8 mouse cellular contexts compared by ENCODE assay signal in genomic region chr3:96240799-96241197, GRCm38 (mm10). TPM values are rescaled to one million over a fixed set of nuclear protein-coding genes. Genes with fewer than 3 reads are reported as not detected.
DNase-seq lines count a peak whose midpoint lies in the region; ATAC-seq and TF ChIP-seq lines count a peak whose summit lies in the region.

No protein-coding gene starts in this region.

- ATAC-seq in kidney, embryonic 16.5 days (ENCODE audit: low FRiP score, low TSS enrichment): no peak
- no peak for ATAC-seq in embryonic facial prominence, embryonic 13.5 days (ENCODE audit: insufficient number of reproducible peaks, insufficient read depth, low FRiP score, low TSS enrichment, low read depth)
- ATAC-seq in hindbrain, postnatal 0 days: no peak
- no peak for ATAC-seq in midbrain, embryonic 16.5 days

- no peaks in the 10 kb centered on the region for H3K27me3 ChIP-seq in kidney, embryonic 16.5 days (ENCODE audit: insufficient read depth, low read length)
- no peaks in the 10 kb centered on the region for H3K27me3 ChIP-seq in embryonic facial prominence, embryonic 13.5 days
- H3K27me3 ChIP-seq in hindbrain, postnatal 0 days (ENCODE audit: insufficient read depth, low read length): no peaks in the 10 kb centered on the region
- no peaks in the 10 kb centered on the region for H3K27me3 ChIP-seq in midbrain, embryonic 16.5 days (ENCODE audit: control insufficient read depth, insufficient read depth, low read depth, low read length)

- 77% methylated on average over 9 of the region's 9 CpGs for WGBS in kidney, embryonic 16.5 days
- WGBS in embryonic facial prominence, embryonic 13.5 days: 77% methylated on average over 9 of the region's 9 CpGs
- WGBS in hindbrain, postnatal 0 days: 71% methylated on average over 9 of the region's 9 CpGs
- WGBS in midbrain, embryonic 16.5 days: 72% methylated on average over 9 of the region's 9 CpGs

- H3K4me2 ChIP-seq in kidney, embryonic 16.5 days (replicated peaks; ENCODE audit: low read depth, low read length): peak overlapping the region; percentile 24
- peak overlapping the region; percentile 54 for H3K4me2 ChIP-seq in embryonic facial prominence, embryonic 13.5 days
- H3K4me2 ChIP-seq in hindbrain, postnatal 0 days (ENCODE audit: low read depth, low read length): peak overlapping the region; percentile 53
- peak overlapping the region; percentile 56 for H3K4me2 ChIP-seq in midbrain, embryonic 16.5 days (ENCODE audit: low read length)

- no peak overlapping the region for H3K4me3 ChIP-seq in kidney, embryonic 16.5 days (ENCODE audit: low read length)
- H3K4me3 ChIP-seq in embryonic facial prominence, embryonic 13.5 days: peak overlapping the region; percentile 32
- H3K4me3 ChIP-seq in hindbrain, postnatal 0 days (ENCODE audit: low read length): peak overlapping the region; percentile 23
- H3K4me3 ChIP-seq in midbrain, embryonic 16.5 days (ENCODE audit: low read depth, low read length): peak overlapping the region; percentile 34; the same call in 1 of the 2 replicates

- peaks cover 36% of the 10 kb centered on the region for H3K4me1 ChIP-seq in kidney, embryonic 16.5 days (ENCODE audit: insufficient read depth, low read length)
- peaks cover 45% of the 10 kb centered on the region for H3K4me1 ChIP-seq in embryonic facial prominence, embryonic 13.5 days
- H3K4me1 ChIP-seq in hindbrain, postnatal 0 days (ENCODE audit: insufficient read depth, low read length): no peaks in the 10 kb centered on the region
- H3K4me1 ChIP-seq in midbrain, embryonic 16.5 days (ENCODE audit: control insufficient read depth, insufficient read depth, low read length): peaks cover 21% of the 10 kb centered on the region

- no peaks in the 10 kb centered on the region for H3K9me3 ChIP-seq in kidney, embryonic 16.5 days (ENCODE audit: low read length)
- no peaks in the 10 kb centered on the region for H3K9me3 ChIP-seq in embryonic facial prominence, embryonic 13.5 days
- H3K9me3 ChIP-seq in hindbrain, postnatal 0 days (ENCODE audit: low read length): no peaks in the 10 kb centered on the region
- no peaks in the 10 kb centered on the region for H3K9me3 ChIP-seq in midbrain, embryonic 16.5 days (replicated peaks; ENCODE audit: control insufficient read depth, low read length, poor library complexity, severe bottlenecking)

- no peak for TF ChIP-seq CTCF in hindbrain, postnatal 0 days (IDR thresholded peaks at IDR 0.05; ENCODE audit: low read depth)

- no peaks in the 10 kb centered on the region for H3K36me3 ChIP-seq in kidney, embryonic 16.5 days (ENCODE audit: insufficient read depth, low read length)
- H3K36me3 ChIP-seq in embryonic facial prominence, embryonic 13.5 days: no peaks in the 10 kb centered on the region
- no peaks in the 10 kb centered on the region for H3K36me3 ChIP-seq in hindbrain, postnatal 0 days (ENCODE audit: insufficient read depth, low read length)
- no peaks in the 10 kb centered on the region for H3K36me3 ChIP-seq in midbrain, embryonic 16.5 days (ENCODE audit: control insufficient read depth, insufficient read depth, low read length)

- H3K9ac ChIP-seq in kidney, embryonic 16.5 days (replicated peaks; ENCODE audit: low read length): peak overlapping the region; percentile 65; the same call in 1 of the 2 replicates
- peak overlapping the region; percentile 65 for H3K9ac ChIP-seq in embryonic facial prominence, embryonic 13.5 days
- peak overlapping the region; percentile 40; the same call in 1 of the 2 replicates for H3K9ac ChIP-seq in hindbrain, postnatal 0 days (replicated peaks; ENCODE audit: low read length)
- H3K9ac ChIP-seq in midbrain, embryonic 16.5 days (ENCODE audit: low read depth, low read length): peak overlapping the region; percentile 58

- no peak for DNase-seq in kidney, adult 11 months
- DNase-seq in hindbrain, postnatal 0 days (ENCODE audit: low spot score): no peak
- DNase-seq in yolk sac, embryonic 10.5 days (ENCODE audit: low spot score): no peak
- DNase-seq in retina, postnatal 1 day: no peak
- DNase-seq in frontal cortex, postnatal 36 days (ENCODE audit: low spot score in 2 of 2): no peak

- H3K27ac ChIP-seq in kidney, embryonic 16.5 days (ENCODE audit: low read length): peak overlapping the region; percentile 88
- H3K27ac ChIP-seq in embryonic facial prominence, embryonic 13.5 days: peak overlapping the region; percentile 92
- H3K27ac ChIP-seq in hindbrain, postnatal 0 days: peak overlapping the region; percentile 72
- H3K27ac ChIP-seq in midbrain, embryonic 16.5 days (ENCODE audit: low read length): peak overlapping the region; percentile 82

RNA-seq across cellular contexts. Expression of gene Hist2h2aa2, which starts 0.7 kb away (rescaled TPM):
- 46.3 and 49.3 TPM in 2 replicates for polyA plus RNA-seq in kidney, embryonic 16.5 days (2015; fragmentation: Nextera tagmentation; extraction: Ambion mirVana)
- 52.8 and 67.0 TPM in 2 replicates for polyA plus RNA-seq in embryonic facial prominence, embryonic 13.5 days (2015; fragmentation: Nextera tagmentation; extraction: Ambion mirVana)
- total RNA-seq in hindbrain, postnatal 0 days (2014; rRNA removed): 1,755 and 2,054 TPM in 2 replicates
- polyA plus RNA-seq in hindbrain, postnatal 0 days (2015; fragmentation: Nextera tagmentation; extraction: Ambion mirVana): 52.1 and 62.1 TPM in 2 replicates
- polyA plus RNA-seq in midbrain, embryonic 16.5 days (2015; fragmentation: Nextera tagmentation; extraction: Ambion mirVana): 38.1 and 48.4 TPM in 2 replicates

RNA-seq across cellular contexts. Expression of gene Hist2h3c2, which starts 1.9 kb away (rescaled TPM):
- 3.1 and 3.7 TPM in 2 replicates for polyA plus RNA-seq in kidney, embryonic 16.5 days (2015; fragmentation: Nextera tagmentation; extraction: Ambion mirVana)
- 6.4 and 10.0 TPM in 2 replicates for polyA plus RNA-seq in embryonic facial prominence, embryonic 13.5 days (2015; fragmentation: Nextera tagmentation; extraction: Ambion mirVana)
- 441 and 602 TPM in 2 replicates for total RNA-seq in hindbrain, postnatal 0 days (2014; rRNA removed)
- 1.6 and 2.3 TPM in 2 replicates for polyA plus RNA-seq in hindbrain, postnatal 0 days (2015; fragmentation: Nextera tagmentation; extraction: Ambion mirVana)
- 1.3 TPM in 2 replicates for polyA plus RNA-seq in midbrain, embryonic 16.5 days (2015; fragmentation: Nextera tagmentation; extraction: Ambion mirVana)

RNA-seq across cellular contexts. Expression of gene Hist2h2aa1, which starts 4.5 kb away (rescaled TPM):
- 12.9 and 14.2 TPM in 2 replicates for polyA plus RNA-seq in kidney, embryonic 16.5 days (2015; fragmentation: Nextera tagmentation; extraction: Ambion mirVana)
- 14.9 and 20.9 TPM in 2 replicates for polyA plus RNA-seq in embryonic facial prominence, embryonic 13.5 days (2015; fragmentation: Nextera tagmentation; extraction: Ambion mirVana)
- 1,894 and 2,680 TPM in 2 replicates for total RNA-seq in hindbrain, postnatal 0 days (2014; rRNA removed)
- 24.4 and 25.0 TPM in 2 replicates for polyA plus RNA-seq in hindbrain, postnatal 0 days (2015; fragmentation: Nextera tagmentation; extraction: Ambion mirVana)
- 7.4 and 13.2 TPM in 2 replicates for polyA plus RNA-seq in midbrain, embryonic 16.5 days (2015; fragmentation: Nextera tagmentation; extraction: Ambion mirVana)

RNA-seq across cellular contexts. Expression of gene Hist2h3c1, which starts 5.7 kb away (rescaled TPM):
- 0.24 and 1.1 TPM in 2 replicates for polyA plus RNA-seq in kidney, embryonic 16.5 days (2015; fragmentation: Nextera tagmentation; extraction: Ambion mirVana)
- 1.5 TPM in 1 of 2 replicates, not detected in the other for polyA plus RNA-seq in embryonic facial prominence, embryonic 13.5 days (2015; fragmentation: Nextera tagmentation; extraction: Ambion mirVana)
- not detected in 2 replicates for total RNA-seq in hindbrain, postnatal 0 days (2014; rRNA removed)
- 0.16 TPM in 1 of 2 replicates, not detected in the other for polyA plus RNA-seq in hindbrain, postnatal 0 days (2015; fragmentation: Nextera tagmentation; extraction: Ambion mirVana)
- 0.39 TPM in 1 of 2 replicates, not detected in the other for polyA plus RNA-seq in midbrain, embryonic 16.5 days (2015; fragmentation: Nextera tagmentation; extraction: Ambion mirVana)

RNA-seq across cellular contexts. Expression of gene Hist2h2be, which starts 19.9 kb away (rescaled TPM):
- polyA plus RNA-seq in kidney, embryonic 16.5 days (2015; fragmentation: Nextera tagmentation; extraction: Ambion mirVana): 11.1 and 16.9 TPM in 2 replicates
- 8.7 and 12.0 TPM in 2 replicates for polyA plus RNA-seq in embryonic facial prominence, embryonic 13.5 days (2015; fragmentation: Nextera tagmentation; extraction: Ambion mirVana)
- 10.1 and 15.4 TPM in 2 replicates for total RNA-seq in hindbrain, postnatal 0 days (2014; rRNA removed)
- 4.0 and 4.1 TPM in 2 replicates for polyA plus RNA-seq in hindbrain, postnatal 0 days (2015; fragmentation: Nextera tagmentation; extraction: Ambion mirVana)
- 4.4 and 4.7 TPM in 2 replicates for polyA plus RNA-seq in midbrain, embryonic 16.5 days (2015; fragmentation: Nextera tagmentation; extraction: Ambion mirVana)
